Mouse (Mus musculus) T-helper 1 cell (primary cell): ENCODE measurements at regions not wholly inside any gene's neighbourhood (a gene's known extent, or its start where the extent isn't known, plus 50 kb on each side); places are given as distances from the start of the nearest gene placed in this dataset.

ENCODE experiments used
- in situ Hi-C: fragments of 300-600 bp; cut with MboI, MseI; formaldehyde crosslinking; loops from one replicate; pipeline ENCODE4 v1.15.1; 2025; ENCODE audit warnings: high pct_unique_total_duplicates

DNA sequence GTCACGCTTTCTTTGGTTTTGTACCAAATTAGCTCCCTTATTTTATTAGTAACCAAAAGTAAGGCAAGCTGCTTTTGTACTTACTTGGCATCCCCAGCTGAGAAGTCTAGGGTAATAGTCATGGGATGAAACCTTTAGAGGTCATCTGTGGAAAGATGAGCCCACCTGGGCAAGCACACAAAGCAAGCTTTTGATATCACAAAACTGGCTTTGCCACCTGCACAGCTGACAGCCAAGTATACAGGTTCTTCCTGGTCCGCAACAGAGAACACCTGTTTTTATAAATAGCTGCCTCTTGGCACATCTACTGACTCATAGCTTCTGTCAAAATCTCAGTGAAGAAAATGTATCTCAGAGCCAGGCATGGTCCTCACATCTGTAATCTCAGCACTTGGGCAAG, 197.2 kb downstream of the Arl4a start:
- in situ Hi-C loops, result no loop called here

DNA sequence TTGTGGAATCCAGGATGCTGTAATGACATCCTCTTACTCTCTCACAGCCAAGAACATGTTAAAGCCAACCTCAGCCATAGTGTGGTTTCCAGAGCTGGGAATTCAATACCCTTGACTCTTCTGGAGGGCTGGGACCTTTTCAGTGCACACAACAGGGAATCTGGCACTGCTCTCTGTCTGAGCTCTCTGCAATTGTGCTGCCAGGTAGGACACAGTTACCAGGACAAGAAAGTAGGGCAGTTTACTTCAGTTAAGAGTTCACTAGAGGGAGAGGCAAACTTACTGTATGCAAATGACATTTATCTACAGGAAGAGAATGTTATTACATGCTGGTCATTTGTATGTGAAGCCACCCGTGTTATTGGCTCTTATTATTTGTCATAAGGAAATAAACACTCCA, 197.6 kb downstream of the Arl4a start:
- in situ Hi-C loops, result no loop called here

DNA sequence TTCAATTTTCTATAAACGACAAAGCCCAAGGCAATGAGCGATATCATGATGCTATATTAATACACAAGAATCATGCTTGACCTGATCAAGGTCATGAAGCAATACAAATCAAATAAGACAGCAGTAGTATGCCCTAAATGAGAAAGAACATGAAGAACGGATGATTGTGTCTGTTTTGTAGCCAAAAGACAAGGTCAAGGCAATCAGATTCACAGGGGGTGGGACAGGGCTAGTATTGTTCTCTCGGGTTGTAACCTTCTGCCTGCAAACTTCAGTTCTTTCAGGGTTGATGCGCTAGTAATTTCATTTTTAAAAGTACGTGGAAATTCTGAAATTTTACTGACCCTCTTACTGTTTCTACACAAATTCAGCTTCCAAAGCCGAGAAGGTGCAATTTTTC, 206.7 kb downstream of the Arl4a start:
- in situ Hi-C loops, result no loop called here

DNA sequence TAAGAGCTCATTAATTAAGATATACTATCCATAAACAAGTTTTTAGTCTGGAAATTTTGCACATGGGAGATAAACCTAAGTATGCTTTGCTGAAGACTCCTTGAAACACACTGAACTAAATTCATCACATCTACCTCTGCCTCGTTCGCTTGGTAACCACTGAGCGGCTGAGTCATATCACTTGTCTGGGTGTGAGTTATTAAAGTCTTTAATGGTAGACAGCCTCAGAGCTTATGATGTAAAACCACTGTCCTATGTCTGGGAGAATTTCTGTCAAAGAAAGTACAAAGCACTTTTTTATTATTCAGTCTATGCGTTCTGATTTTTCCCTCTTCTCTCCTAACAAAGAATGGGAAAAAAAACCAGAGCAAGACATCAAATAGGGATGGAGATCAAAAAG, 207.3 kb downstream of the Arl4a start:
- in situ Hi-C loops, result no loop called here

DNA sequence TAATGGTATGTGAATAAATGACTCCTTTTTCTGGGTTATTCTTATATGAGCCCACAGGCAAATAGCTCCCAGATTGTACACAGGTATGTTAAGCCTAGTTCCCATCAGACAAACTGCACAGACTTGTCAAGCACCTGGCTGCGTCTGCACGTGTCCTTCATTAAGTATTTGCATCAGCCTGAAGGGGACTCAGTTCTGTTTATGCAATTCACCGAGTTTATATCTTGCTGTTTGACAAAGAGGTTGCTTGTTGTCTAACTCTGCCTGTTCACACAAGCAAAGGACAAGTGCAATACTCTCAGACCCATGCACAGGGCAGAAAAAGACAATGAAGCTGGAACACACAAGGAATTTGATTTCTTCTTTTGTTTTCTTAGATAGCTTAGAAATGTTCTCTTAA, 215.2 kb downstream of the Arl4a start:
- in situ Hi-C loops, result no loop called here

DNA sequence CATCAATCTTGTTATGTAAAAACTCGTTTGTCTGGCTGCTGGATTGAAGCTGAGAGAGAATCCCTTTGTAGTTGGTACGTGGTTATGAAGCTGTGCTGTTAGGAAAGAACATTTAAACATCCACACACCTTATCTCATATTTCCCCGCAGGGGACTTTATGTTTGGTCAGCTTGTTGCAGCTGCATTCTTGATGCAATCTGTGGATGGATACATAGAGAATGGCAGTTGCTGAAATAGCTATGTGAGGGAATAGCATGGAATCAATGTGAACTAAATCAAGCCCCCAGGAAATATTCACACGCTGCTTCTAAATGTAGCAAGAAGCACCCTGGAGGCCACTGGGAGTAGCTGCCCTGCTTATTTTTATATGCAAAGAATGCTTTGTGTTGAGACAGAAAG, 236.3 kb downstream of the Arl4a start:
- in situ Hi-C loops, result no loop called here

DNA sequence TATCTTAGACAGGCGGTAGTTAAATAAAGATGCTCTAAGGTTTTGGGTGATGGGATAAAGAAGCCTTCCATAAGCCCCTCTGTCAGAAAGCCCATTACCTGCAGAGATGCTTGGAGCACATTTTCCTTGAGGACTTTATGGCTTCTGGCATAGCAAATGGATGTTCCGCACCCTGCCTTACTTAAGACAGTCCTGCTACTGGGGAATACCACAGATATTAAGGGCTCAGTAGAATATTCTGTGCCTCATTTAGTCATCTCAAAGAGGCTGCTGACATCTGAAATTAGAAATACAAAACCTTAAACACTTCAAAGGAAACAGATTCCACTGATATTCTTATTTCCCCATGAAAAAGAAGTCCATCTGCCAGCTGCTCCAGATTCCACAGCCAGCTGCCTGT, 240.0 kb downstream of the Arl4a start:
- in situ Hi-C loops, result no loop called here

DNA sequence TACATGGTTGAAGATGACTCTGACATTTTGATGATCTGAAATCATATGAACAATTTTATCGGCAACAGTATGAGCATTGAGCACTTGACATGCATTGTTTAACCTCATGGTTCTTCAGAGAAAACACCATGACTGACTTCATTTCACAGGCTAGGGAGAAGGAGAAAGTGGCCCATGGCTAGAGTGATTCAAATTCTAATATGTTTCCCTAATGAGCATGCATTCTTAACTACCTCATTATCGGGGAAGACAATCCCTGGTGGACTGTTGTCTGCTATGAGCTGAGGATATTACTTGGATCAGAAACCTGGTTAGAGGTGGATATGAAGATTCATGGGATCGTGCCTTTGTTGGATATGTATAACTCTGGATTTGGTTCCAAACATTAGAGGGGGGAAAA, 240.9 kb downstream of the Arl4a start:
- in situ Hi-C loops, result no loop called here

DNA sequence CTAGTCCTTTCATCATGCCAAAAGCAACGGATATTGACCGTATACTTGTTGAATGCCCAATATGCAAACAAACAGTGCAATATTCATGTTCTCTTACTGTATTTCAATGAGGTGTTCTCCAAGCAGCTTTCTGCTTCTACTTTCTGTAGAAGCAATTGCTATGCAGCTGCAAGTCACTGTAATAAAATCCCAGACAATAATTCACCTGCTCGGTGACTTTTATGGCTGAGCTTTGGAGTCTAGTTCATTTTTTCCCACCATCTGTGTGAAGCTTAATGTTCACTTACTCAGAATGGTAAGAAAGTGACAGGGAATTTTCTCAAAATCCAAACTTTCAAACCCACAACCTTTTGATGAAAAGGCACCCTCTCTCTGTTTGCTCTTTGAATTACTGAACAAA, 252.8 kb downstream of the Arl4a start:
- in situ Hi-C loops, result no loop called here

DNA sequence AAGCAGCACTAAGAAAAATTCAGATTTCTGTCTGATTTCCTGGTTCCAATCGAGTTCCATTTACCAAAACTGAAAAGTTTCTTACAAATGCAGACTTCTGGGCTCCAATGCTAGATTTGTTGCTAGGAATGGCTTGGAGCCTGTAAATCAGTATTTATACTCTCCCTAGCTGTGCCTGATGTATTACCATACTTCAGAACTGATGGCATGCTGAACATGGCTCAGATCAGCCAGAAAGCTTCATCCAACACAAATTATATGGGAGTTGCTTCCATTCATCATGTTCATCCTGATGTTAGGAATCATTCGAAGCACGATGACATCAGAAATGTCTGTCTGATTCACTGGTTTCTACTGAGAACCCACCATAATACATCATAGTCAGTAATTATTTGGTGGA, 253.3 kb downstream of the Arl4a start:
- in situ Hi-C loops, result no loop called here

DNA sequence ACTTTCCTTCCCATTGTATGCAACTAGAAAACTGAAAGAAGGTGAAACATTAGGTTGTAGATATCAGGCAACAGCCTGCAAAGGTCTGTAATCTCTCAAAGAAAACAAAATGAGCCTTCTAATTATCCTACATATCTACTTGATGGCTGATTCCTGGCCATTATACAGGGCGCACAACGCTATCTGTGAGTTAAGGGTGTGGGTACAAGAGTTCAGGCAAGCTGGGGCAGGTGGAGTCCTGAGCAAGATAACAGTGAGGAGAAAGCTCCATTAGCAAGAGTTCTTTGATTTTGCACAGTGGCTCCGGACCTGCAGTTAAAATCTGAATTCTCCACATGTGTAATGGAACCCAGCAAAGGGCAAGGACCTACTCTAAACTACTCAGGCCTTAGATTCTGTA, 261.7 kb downstream of the Arl4a start:
- in situ Hi-C loops, result no loop called here

DNA sequence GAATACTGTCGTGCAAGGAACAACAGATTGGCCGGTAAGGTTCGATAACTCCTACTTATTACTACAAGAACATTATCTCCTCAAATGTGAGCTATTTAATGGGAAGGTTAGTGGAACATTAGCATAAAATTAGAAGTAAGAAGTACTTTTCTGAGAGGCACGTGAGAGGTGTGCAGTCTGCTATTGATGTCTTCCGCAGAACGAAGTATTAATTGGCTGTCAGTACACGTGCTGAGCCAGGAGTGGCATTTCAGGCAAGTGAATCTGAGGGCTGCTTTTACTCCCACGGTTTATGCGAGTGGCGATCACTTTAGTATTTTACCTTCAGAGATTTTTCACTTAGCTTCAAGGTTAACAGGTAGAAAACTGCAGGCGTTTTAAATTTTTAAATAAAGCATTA, 270.8 kb downstream of the Arl4a start:
- in situ Hi-C loops, result no loop called here

DNA sequence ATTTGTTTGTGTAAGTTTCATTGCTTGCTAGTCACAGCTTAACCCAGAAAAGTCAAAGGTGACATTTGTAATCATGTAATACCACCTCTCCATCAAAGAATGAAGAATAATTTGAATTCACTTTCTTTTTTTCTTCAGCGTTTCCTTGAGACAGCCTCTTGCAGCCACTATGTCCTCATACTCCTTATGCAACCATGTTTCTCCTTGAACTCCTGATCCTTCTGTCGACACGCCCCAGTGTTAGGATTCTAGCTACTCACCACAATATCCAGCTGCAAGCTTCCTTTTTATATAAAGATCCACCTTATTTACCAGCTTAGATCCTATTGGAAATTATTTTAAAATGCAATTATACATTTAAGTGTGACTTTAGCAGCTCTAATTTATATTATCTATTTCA, 274.3 kb downstream of the Arl4a start:
- in situ Hi-C loops, result no loop called here

DNA sequence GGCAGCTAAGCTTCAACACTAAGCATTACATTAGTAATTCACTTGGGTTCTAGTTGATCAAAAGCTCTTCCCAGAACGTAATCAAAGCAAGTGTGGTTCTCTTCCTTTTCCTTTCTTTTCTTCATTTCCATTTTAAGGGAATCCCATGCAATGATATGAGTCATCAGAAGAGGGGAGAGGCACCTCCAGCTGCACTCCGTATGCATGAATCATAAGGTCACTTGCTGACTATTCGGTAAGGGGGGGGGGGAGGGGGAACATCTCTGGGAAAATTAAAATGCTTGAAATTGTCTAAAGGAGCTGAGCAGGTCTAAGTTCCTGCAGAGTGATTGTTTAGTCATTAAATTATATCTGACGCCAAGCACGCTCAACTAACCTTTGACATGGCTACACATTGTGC, 275.9 kb downstream of the Arl4a start:
- in situ Hi-C loops, result no loop called here

DNA sequence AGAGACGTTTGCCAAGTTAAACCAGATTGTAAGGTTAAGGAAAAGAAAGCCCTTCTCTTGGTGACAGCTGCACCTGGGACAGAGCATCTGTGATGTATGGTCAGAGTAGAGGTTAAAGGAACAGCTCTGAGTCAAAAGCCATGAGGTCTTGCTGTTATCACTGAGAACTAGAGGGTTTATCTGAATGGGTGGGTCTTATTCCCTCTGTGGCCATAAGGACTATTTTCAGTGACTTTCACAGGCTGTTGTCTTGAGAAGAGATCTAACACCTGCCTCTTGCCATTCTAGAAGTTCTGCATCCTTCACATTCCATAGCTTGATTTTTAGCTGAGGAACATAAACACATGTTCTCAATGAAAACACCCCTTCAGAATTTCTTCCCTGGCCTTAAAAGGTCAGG, 276.5 kb downstream of the Arl4a start:
- in situ Hi-C loops, result no loop called here

DNA sequence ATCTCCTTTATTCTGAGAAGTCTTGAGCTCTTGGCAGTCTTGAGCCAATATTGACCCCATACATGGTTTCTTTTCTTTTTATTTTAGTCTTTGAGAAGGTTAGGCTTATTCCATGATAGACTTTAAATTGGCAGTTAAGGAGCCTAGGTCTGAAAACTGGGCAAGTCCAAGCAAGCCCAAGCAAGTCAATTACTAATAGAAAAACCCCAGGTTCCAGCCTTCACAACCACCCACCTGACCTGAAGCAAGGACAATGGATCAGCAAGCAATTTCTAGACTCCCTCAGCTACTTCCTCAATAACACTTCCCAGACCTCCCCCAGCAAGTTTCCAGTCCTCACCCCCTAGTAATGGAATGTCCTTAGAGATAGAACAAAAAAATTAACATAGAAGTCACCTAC, 279.9 kb downstream of the Arl4a start:
- in situ Hi-C loops, result no loop called here

DNA sequence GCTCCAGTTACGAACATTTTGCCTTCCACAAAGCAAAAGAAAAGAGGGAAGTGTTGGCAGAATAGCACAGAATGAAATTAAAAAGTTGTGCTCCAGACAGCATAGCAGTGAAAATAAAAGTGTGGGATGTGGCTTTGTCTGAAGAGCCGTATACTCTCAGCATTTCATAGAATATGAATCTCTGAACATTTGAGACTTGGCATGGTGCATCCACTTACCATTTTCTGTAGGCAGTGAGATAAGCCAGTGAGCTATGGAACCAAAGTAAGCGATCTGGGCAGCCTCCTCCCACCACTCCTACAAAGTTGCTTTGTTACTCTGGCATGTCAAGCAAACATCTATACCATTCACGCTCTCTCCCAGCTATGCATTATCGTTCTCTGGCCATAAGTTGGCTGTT, 286.0 kb downstream of the Arl4a start:
- in situ Hi-C loops, result no loop called here

DNA sequence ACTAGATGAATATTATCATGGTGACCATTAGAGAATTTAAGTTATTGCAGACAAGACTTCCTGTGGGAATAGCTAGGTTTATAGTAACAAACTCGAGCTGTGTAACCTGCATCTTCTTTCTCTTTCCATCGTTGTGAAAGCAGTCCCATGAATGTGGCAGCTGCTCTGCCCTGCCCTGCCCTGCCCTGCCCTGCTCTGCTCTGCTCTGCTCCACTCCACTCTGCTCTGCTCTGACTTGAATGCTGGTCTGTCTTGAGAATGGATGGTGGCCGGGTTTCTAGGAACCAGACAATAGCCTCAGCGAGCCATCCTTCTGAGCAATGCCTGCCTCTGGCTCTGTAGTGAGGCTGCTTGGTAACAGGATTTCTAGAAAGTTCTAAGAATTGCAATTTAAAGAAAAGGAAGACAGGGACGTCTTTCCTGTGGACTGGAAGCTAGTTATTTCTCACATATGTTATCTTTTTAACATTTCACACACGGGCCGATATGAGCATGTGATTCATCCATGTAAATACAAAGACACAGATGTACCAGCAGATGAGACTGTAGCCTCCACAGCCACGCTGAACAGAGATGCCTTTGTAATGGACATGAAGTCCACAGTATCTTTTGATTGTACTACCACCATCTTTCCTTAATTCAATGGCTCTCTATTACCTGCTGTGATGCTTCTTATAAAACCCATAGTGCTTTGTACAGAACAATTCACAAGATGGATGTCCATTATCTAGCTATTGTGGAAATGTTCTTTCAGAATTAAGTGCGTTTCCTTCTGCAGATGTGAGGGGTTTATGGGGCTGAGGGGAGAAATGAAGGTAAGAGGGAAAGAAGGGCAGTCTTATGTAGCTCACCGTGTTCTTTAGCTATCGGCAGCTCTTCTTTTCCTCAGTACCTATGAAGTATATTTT, 295.4 kb downstream of the Arl4a start:
- in situ Hi-C loops, result no loop called here

DNA sequence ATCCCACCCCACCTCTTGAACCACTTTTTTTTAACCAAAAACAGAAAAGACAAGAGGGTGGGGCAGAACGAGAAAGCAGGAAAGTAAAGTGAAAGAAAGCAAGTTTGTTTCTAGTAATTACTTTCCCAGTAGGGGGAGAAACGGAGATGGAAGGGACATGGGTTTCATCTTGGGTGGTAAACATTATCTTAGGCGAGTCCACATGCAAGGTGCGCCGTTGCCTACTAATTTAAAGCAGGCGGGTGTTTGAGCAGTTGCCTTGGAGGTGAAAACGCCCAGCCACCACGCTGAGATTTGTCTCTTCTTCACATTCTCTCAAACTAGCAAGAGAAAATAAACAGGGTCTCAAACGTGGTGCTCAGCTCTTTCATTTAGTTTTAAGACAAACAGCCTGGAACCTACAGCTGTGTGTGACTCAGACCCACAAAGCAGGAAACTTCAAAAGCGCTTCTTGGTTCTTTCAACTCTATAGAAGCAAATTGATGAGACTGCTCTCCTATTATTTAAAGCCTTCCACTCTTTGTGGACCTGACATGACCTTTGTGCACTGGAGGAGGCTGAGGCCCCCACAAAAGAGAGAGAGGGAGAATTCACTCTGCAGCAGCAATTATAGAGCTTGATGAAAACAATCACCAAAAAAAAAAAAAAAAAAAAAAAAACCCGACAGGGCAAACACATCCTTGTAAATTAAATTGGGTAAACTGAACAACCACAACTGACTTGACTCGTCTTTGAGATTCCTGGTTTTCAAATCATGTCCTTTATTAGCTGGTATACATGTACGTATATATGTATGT, 296.6 kb downstream of the Arl4a start:
- in situ Hi-C loops, result no loop called here

DNA sequence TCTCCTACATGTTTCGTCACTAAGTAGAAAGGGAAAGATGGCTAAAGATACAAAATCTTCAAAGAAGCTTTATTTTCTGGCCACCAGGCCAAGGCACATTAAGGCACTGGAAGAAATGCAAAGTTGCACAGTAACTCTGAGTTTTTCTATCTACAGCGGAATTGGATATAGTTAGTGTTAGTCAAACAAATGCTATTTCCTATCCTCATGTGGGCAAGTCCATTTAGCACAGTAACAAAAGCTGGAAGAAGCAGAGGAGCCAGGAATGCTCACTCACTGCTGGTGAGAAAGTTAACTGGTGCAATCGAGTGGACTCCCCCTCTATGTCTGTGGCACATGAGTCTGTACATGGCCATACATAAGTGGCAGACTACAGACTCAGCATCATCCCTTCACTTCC, 300.9 kb downstream of the Arl4a start:
- in situ Hi-C loops, result loop anchor here (10.0 kb wide), 1 partner anchor 318 kb away; no protein-coding TSS in a partner anchor

DNA sequence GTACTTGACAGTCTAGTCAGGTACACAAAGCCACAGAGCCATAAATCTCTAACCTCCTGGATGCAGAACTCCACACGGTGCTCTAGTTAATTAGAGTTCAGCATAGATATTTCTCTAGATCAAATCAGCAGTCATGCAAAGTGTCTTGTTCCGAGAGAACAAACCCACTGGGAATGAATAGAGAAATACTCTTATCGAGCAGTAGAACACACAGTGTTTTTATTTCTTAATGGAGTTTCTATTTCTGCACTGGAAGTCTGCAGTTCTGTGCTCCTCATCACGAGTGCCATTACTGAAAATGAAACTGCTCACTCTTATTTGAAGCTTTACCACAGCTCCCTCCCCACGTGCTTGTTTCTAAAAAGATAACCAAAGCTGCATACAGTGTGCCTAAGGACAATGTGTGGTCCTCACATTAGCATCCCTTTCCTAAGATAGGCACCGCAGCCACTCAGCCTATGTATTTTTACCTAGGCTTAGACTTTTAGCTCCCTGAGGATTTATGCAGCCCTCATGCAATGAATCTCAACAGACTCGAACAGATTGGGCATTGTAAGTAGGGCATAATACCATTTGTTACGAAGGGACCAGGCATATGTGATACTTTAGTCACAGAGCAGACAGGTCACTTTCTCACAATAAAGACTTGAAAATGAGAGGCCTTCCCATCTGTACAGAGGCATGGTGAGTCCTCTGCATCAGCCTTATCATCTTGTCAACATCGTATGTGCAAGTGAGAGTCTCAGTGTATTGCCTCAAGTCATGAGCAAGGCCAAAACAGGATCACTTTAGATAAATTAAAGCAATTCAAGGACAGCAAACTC, 301.5 kb downstream of the Arl4a start:
- in situ Hi-C loops, result loop anchor here (10.0 kb wide), 1 partner anchor 318 kb away; no protein-coding TSS in a partner anchor

DNA sequence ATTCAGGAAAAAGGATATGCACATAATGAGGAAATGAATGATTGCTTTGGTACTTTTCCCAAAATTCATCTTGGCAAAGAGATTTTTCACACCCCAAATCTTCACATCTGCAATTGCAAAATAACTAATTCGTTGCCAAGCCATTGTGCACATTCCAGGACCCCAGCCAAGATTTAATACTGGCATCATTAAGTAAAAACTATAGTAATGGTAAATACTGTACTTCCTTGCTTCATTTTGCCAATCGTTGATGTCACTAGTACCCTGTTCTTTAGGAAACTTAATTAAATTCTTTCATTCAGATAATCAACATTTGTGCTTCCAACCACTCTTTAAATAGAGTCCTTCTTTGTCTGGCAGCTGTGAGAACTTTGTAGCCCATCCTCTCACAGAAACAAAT, 303.6 kb downstream of the Arl4a start:
- in situ Hi-C loops, result loop anchor here (10.0 kb wide), 1 partner anchor 321 kb away; no protein-coding TSS in a partner anchor
